Mouse (Mus musculus) G1E (cell line): ENCODE measurements around the gene Slc6a4.

Source experiments
- CTCF ChIP-seq: IDR thresholded peaks from 2 replicates; pipeline ENCODE4 v1.5.1; 2012; ENCODE audit warnings: low read depth, low read length, inconsistent platforms, mixed read lengths
- GATA2 ChIP-seq: IDR thresholded peaks from 2 replicates; pipeline ENCODE4 v1.6.1; 2012; ENCODE audit warnings: low read depth, low read length, inconsistent platforms, borderline replicate concordance
- POLR2AphosphoS5 ChIP-seq: IDR thresholded peaks from 2 replicates; pipeline ENCODE4 v1.6.1; 2012; ENCODE audit warnings: low read depth, low read length, inconsistent platforms; ENCODE audit not compliant: insufficient replicate concordance
- TAL1 ChIP-seq: conservative IDR thresholded peaks from 2 replicates; pipeline ENCODE4 v1.6.1; 2012; ENCODE audit warnings: low read depth, low read length, inconsistent platforms, mixed read lengths

- TF ChIP-seq TAL1: no peak
- TF ChIP-seq CTCF: no peak
- TF ChIP-seq POLR2AphosphoS5: no peak
- TF ChIP-seq GATA2: no peak
Observed at GRCm38 (mm10) chr11:76995966-76996672, 2.3 kb upstream of the Slc6a4 start.
